Mouse (Mus musculus) common myeloid progenitor, adult 5-6 weeks (primary cell): Measurements from ENCODE around the gene Nckap1. TPM values are rescaled to one million over a fixed set of nuclear protein-coding genes. Genes with fewer than 3 reads are reported as not detected.

Source experiments
- ATAC-seq: replicated peaks from 2 replicates; pipeline ENCODE4 v1.8.0; 2016; ENCODE audit warnings: low read depth, mild to moderate bottlenecking, moderate TSS enrichment, inconsistent platforms; ENCODE audit not compliant: poor library complexity, severe bottlenecking
- total RNA-seq: library from RNA; stranded (forward); fragments of 200-1000, 187-1606 nt; gene quantifications from 2 replicates; pipeline ENCODE4 v1.2.3, GENCODE M21; 2017

The Nckap1 gene
- total RNA-seq, result 14.7 and 16.3 TPM in 2 replicates

DNA sequence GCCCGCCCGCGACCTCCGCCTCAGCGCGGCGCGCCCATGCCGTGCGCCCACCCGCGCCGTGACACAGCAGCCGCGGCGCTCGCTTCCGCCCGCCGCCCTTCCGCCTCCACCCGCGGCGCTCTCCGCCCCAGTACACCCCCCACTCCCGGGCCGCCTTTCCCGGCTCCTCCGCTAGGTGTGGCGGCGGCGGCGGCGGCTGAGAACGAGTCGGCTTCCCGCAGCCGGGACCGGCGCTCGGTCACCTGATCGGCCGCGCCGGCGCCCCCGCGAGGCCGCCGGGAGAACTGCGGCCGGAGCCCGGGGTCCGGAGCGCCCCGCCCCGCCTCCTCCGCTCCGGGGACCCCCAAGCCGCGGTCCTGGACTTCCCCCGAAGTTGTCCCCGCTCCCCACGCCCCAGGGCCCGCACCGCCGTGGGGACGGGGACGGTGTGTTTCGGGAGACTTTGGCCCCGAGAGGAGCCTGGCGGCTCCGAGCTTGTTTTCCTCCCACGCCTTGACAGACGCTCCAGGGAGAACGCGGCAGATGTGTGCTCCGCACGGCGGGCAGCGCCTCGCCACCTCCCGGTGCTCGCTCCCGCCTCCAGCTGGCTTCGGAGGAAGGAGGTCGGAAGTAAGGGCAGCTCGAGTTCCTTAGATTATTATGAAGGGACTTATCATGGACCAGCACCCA, at the start of gene Nckap1:
Gene Nckap1, minus strand, starts transcription at position 338 of the 669 bp plus-strand sequence.
- ATAC-seq, result peak; percentile 84

DNA sequence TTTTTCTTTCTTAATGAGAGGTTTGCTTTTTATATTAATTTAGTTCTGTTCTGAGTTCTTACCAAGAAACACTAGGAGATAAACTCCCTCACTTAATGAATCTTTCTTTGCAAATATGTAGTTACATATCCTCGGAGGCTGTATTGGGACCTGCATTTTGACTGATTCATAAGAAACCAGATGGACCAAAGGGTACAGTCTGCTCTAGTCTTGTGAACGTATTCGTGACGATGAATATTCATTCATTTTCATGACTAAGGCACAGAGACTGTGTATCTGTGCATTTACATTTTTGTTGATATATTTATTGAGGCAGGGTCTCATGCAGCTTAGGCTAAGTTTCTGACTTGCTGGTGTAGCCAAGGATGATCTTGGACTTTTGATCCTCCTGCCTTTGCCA, 43.3 kb upstream of the Nckap1 start:
- ATAC-seq, result no peak

DNA sequence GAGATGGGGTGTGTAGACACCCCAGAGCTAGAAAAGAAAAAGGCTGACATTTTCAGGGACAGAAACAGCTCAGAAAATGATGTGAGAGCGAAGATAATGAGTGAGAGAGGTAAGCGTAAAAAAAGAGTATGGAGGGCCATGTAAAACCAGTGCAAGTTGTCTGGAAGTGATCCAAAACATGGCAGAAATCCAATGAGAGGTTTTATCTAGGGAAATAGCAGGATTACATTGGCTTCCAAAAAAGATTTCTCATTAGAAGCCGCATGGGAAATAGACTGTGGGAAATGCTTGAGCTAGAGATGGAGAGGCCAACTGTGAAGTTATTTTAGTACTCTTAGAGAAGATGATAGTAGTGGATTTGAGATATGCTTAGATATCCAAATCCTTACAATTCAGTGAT, 40.7 kb upstream of the Nckap1 start:
- ATAC-seq, result no peak

DNA sequence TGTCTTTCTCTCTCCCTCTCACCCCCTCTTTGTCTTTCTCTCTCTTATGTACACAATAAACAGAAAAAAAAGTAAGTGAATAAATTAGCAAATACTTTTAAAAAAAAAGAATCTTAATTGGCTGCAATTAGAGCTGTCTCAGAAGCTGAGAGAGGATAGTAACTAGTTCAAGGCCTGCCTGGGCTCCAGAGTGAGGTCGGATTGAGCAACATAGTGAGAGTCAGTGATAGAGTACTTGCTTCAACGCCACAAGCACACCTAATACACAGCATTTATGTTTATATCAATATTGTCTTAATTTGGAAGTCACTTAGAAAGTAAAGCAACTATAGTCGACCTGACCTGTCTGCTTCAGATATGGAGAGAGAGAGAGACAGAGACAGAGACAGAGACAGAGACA, 37.8 kb upstream of the Nckap1 start:
- no peak for ATAC-seq

DNA sequence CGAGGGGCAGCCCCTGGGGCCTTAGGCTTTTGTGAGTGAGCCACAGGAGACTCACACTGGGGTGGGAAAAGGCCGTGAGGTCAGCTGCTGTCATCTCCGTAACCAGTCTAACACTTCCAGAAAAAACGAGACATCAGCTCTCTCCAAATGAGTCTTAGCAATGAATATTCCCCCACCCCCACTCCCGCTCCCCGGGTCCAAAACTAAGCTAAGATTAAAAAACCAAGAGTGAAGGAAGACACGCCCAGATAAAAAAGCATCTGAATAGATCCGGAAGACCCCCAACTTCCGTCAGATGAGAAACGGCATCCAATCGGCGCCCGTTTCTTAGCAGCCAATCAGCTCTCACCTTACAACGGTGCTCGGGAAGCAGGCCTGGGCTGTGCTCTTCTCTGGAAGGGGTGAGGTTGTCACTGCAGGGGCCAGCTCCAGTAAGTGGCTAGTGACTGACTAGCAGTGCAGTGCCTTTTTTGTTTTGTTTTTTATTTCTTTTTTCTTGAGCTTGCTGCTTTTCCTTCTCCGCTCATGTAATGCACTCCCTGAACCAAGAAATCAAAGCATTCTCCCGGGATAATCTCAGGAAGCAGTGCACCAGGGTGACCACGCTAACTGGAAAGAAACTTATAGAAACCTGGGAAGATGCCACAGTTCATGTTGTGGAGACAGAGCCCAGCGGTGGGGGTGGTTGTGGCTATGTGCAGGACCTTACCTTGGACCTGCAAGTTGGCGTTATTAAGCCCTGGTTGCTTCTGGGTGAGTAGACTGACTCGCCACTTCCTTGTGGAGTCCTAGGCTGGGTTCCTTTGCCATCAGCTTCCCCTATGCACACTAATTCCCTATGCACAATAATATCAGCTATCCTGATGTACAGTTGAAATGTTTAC, 35.9 kb upstream of the Nckap1 start, which contains the start of the genes Dusp19 and Nup35:
Gene Dusp19, plus strand, starts transcription at position 192 of the 884 bp plus-strand sequence.
Gene Nup35, plus strand, starts transcription at position 383 of the 884 bp plus-strand sequence.
- peak; percentile 99 for ATAC-seq

- no peak for ATAC-seq
These were observed 31.6 kb upstream of the Nckap1 start for GRCm38 (mm10) chr2:80612796-80613195.

GRCm38 (mm10) chr2:80612286-80612685, 31.1 kb upstream of the Nckap1 start:
- ATAC-seq, result no peak

DNA sequence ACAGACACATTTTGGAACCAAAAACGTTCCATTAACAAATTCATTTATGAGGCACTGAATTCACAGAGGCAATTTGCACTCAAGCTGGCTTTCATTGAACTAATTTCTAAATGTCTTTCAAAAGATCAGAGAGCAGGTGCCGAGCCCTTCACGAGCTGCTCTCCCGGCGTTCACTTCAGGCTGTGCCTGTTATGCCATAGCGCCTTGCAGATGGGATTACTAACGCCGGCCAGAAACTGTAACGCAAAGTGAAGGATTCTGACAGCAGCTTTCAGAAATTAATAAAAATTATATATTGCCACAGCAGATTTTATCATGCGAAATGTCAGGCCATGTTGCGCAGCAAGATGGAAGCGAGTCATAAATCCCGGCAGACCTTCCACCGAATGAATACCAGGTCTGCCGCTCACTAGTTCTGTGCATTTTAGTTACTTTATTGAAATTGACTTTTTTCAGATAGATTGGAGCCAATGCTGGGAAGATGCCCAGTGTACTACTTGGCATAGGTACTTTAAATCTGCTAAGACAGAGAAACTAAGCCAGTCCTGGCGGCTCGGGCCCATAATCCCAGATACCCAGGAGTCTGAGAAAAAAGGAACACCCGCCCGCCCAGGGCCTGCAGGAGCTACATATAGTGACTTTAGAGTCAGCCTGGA, 22.7 kb upstream of the Nckap1 start:
- no peak for ATAC-seq

- no peak for ATAC-seq
These were observed 21.6 kb upstream of the Nckap1 start for GRCm38 (mm10) chr2:80602756-80603155.

DNA sequence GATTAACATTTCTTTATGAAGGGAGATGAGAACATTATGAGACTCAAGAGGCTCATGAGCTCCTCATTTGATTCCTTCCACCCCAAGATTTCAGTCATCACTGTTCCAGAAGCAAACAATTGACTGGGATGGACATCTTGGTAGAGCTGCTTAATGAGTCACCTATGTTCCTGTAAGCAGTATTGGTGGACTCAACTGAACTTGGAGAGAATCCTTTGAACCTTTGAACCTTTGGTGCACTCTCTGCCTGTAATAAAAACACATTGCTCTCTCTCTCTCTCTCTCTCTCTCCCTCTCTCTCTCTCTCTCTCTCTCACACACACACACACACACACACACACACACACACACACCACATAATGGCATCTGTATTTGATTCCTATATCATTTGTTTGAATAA, 19.4 kb upstream of the Nckap1 start:
- no peak for ATAC-seq

GRCm38 (mm10) chr2:80599850-80600249, 18.7 kb upstream of the Nckap1 start:
- no peak for ATAC-seq

GRCm38 (mm10) chr2:80596960-80597359, 15.8 kb upstream of the Nckap1 start:
- ATAC-seq, result peak; percentile 32; the same call in 1 of the 2 replicates

DNA sequence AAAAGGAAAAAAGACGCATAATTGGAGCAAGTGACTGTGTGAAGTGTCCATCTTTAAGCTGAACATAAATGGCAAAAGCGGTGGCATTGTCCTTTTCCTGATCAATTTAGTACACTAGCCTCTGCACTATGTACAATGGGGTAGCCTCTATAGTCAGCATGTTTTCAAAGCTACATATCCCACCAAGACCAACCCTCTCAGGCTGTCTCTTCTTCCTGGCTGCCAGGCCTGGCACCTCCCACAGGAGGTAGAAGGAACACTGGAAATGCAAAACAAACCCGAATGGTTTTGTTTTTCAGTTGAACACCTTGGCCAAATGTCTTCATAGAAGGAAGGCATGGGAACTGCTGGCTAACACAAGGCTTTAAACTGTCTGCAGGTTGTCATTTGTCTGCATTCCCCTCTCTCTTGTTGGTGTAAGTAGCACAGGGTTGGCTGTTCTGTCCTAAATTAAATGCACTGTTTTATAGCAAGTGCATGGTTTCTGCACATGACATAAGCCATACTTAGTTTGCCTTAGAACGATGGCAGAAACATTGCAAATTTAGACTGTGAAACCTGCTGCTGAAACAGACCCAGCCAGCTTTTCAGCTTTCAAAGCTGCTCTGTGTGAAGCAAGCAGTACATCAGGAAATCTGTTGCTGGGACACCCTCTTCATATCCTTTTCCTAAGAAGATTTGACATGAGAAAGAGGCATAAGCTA, 13.2 kb upstream of the Nckap1 start:
- ATAC-seq, result no peak

DNA sequence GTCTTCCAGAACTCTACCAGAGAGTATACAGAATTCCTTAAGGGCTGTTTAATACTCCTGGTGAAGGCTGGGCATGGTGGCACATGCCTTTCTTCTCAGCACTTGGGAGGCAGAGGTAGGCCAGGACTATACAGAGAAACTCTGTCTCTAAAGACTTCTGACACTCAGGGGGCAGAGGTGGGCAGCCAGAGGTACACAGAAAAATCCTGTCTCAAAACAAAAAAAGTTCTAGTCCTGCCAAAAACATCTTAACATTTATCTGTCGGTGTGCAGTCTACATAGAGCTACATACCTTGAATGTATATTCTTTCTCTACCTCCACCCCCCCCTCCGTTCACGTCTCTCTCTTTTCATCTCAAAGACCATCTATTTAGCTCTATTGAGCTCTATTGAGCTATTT, 1.2 kb upstream of the Nckap1 start:
- ATAC-seq, result no peak

DNA sequence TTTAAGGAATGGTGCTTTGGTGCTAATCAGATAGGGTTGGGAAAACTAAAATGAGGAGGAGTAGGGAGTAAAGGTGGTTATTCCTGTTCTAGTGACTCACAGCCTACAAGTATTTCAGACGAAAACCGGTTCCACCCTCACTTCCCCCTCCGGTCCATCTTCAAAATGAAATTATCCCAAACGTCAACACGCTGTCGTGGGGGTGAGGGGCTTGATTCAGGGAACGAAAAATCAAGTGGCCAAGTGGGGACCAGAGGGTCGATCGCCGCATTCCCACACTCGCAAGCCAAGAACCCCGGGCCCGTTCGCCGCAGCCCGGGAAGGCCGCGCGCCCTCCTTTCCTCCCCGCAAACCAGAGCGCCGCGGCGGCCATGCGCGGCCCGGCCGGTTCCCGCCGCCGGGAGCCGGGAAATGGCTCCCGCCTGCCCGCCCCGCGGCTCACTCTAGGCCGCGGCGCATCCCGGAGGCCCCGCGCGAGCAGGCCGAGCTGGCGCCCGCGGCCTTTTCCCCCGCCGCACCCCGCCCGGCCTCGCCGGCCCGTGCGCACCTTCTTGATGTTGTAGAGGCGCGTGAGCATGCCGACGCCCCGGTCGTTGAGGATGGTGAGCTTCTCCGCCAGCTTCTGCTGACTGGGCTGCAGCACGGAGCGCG, 744 bp downstream of the Nckap1 start:
- no peak; the same call in 1 of the 2 replicates for ATAC-seq

GRCm38 (mm10) chr2:80579253-80579891, 1.8 kb downstream of the Nckap1 start:
- peak; percentile 50 for ATAC-seq

- no peak for ATAC-seq
These were observed 3.9 kb downstream of the Nckap1 start for GRCm38 (mm10) chr2:80577286-80577685.

DNA sequence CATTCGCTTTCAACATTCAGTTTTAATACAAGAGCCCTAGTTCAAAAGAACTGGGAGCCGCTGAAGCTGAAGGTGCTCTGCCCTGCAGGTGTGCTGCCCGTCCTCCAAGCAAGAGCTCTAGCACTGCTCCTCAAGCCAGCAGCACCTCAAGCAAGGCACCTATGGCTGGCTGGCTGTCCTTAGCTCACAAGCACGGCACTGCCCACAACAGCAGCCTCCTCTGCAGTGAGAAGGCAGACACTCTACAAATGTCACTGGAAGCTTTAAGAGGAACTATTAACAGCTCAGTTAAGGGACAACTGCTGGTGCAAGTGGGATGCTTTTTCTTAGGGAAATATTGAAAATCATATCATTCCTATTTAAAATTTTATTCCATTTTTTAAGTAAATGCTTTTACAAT, 10.5 kb downstream of the Nckap1 start:
- ATAC-seq, result no peak

DNA sequence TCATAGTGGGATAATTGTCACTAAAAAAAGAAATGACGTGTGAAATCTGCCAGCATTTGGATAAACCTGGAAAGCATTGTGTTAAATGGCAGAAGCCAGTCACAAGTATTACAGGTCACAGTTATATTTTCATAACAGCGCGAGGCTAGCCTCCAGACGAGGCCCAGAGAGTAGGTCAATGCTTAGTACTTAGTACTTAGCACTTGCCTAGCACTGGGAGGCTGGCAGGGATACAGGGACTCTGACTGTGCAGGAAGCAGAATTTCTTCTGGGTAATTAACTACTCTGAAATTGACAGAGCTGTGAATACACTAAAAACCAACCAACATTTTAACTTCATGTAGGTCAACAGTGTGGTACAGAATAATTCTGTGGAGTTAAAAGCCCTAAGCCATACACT, 13.8 kb downstream of the Nckap1 start:
- no peak for ATAC-seq
